ENCODE assay signal across 17 mouse cellular contexts in the genomic region with DNA sequence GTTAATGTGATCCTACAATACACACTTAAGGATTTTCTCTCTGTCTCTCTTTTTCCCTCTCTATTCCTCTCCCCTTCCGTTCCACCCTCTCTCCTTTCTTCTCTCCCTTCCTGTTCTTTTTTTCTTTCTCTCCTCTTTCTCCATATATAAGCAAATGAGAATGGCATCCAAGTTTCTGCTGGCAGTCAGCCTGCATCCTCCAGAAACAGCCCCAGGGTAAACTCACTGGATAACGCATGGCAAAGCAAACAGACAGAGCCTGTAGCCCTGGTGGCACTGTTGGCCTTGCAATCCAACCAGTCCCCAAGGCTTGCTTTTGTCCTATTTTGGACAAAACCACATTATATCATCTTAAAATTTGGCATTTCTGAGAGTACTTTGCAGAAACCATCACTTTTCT. TPM values are rescaled to one million over a fixed set of nuclear protein-coding genes. Genes with fewer than 3 reads are reported as not detected.
DNase-seq lines count a peak whose midpoint lies in the region; ATAC-seq and TF ChIP-seq lines count a peak whose summit lies in the region.
"Had no signal": no experiment of that assay in that cellular context is flagged by ENCODE, and none has a peak within 500 bp of the region (broad histone marks: within the 10 kb centered on the region; RNA-seq: fewer than 3 reads in every experiment).

No protein-coding gene starts in this region.

- H3K9ac ChIP-seq in intestine, postnatal 0 days (ENCODE audit: low read depth, low read length): no peak overlapping the region
- H3K9ac ChIP-seq in intestine, embryonic 16.5 days (ENCODE audit: low read depth, low read length): no peak overlapping the region
- H3K9ac ChIP-seq: liver, embryonic 14.5 days; neural tube, embryonic 15.5 days had no signal

- no peak for DNase-seq in frontal cortex, postnatal 10 days (ENCODE audit: low spot score in 2 of 2)
- peak; percentile 48 to 58 for DNase-seq in right cerebral cortex, postnatal 10 days (ENCODE audit: low spot score in 2 of 2)
- no peak for DNase-seq in right cerebral cortex, postnatal 25 days
- DNase-seq: cerebellum, adult 9-10 months; kidney, postnatal 25 days; lung, postnatal 36 days; retina, postnatal 1 day; thymus, adult 18-20 months had no signal

- H3K27me3 ChIP-seq in intestine, postnatal 0 days (replicated peaks; ENCODE audit: control insufficient read depth, insufficient read depth, low read length): no peaks in the 10 kb centered on the region
- no peaks in the 10 kb centered on the region for H3K27me3 ChIP-seq in intestine, embryonic 16.5 days (replicated peaks; ENCODE audit: control insufficient read depth, insufficient read depth, low read length)
- H3K27me3 ChIP-seq: neural tube, embryonic 15.5 days had no signal

- H3K4me1 ChIP-seq in intestine, postnatal 0 days (replicated peaks; ENCODE audit: control insufficient read depth, insufficient read depth, low read length): peaks cover 4% of the 10 kb centered on the region; the same call in 1 of the 2 replicates
- peaks cover 9% of the 10 kb centered on the region for H3K4me1 ChIP-seq in intestine, embryonic 16.5 days (ENCODE audit: control insufficient read depth, insufficient read depth, low read length)

- H3K36me3 ChIP-seq in intestine, postnatal 0 days (ENCODE audit: control insufficient read depth, insufficient read depth): no peaks in the 10 kb centered on the region
- no peaks in the 10 kb centered on the region for H3K36me3 ChIP-seq in intestine, embryonic 16.5 days (ENCODE audit: control insufficient read depth, insufficient read depth, low read length)
- H3K36me3 ChIP-seq: G1E; midbrain, embryonic 10.5 days; neural tube, embryonic 15.5 days had no signal

- peak overlapping the region; percentile 76; the same call in 1 of the 2 replicates for H3K4me2 ChIP-seq in intestine, postnatal 0 days (replicated peaks; ENCODE audit: low read depth)
- no peak overlapping the region for H3K4me2 ChIP-seq in intestine, embryonic 16.5 days (ENCODE audit: low read depth, low read length)

- WGBS in intestine, postnatal 0 days: 72% methylated on average over 2 of the region's 2 CpGs
- 52% methylated on average over 2 of the region's 2 CpGs for WGBS in intestine, embryonic 16.5 days

- no peak overlapping the region for H3K4me3 ChIP-seq in intestine, postnatal 0 days (ENCODE audit: low read depth, low read length)
- H3K4me3 ChIP-seq in intestine, embryonic 16.5 days (ENCODE audit: low read length): no peak overlapping the region

- H3K27ac ChIP-seq in intestine, postnatal 0 days (ENCODE audit: low read depth, low read length): no peak overlapping the region
- H3K27ac ChIP-seq in intestine, embryonic 16.5 days (ENCODE audit: low read length): no peak overlapping the region
- H3K27ac ChIP-seq: liver, embryonic 14.5 days; midbrain, embryonic 10.5 days; neural tube, embryonic 15.5 days had no signal

- ATAC-seq in frontal cortex, adult (ENCODE audit: low TSS enrichment): peak; percentile 35; the same call in 1 of the 2 replicates
- ATAC-seq in intestine, postnatal 0 days: no peak
- no peak for ATAC-seq in intestine, embryonic 16.5 days
- no peak for ATAC-seq in activated CD4-positive, CD25-positive, alpha-beta regulatory T cell, adult 4 months

- H3K9me3 ChIP-seq in intestine, postnatal 0 days (ENCODE audit: control insufficient read depth): no peaks in the 10 kb centered on the region
- H3K9me3 ChIP-seq in intestine, embryonic 16.5 days (ENCODE audit: control insufficient read depth, low read length): 0 out of 2 replicates have a peak, but pooled peaks cover 9% of the 10 kb centered on the region
- H3K9me3 ChIP-seq: G1E; midbrain, embryonic 10.5 days; neural tube, embryonic 15.5 days had no signal

- TF ChIP-seq CTCF in intestine, postnatal 0 days (IDR thresholded peaks at IDR 0.05; ENCODE audit: low read depth): no peak

RNA-seq across cellular contexts. Expression of gene Gm11549, which starts 9.6 kb away (rescaled TPM):
- 1.1 and 1.2 TPM in 2 replicates for polyA plus RNA-seq in intestine, postnatal 0 days (2015; fragmentation: Nextera tagmentation; extraction: Ambion mirVana)
- polyA plus RNA-seq in intestine, embryonic 16.5 days (2015; fragmentation: Nextera tagmentation; extraction: Ambion mirVana): 0.54 TPM in 2 replicates
- polyA plus RNA-seq in activated CD4-positive, CD25-positive, alpha-beta regulatory T cell, adult 4 months (2017; shearing (Covaris generic)): not detected
- polyA plus RNA-seq: G1E; inflammation-experienced regulatory T-cells, adult 6 months had no signal

RNA-seq across cellular contexts. Expression of gene Exosc9, which starts 21.2 kb away (rescaled TPM):
- polyA plus RNA-seq in intestine, postnatal 0 days (2015; fragmentation: Nextera tagmentation; extraction: Ambion mirVana): 41.0 and 43.6 TPM in 2 replicates
- polyA plus RNA-seq in intestine, embryonic 16.5 days (2015; fragmentation: Nextera tagmentation; extraction: Ambion mirVana): 55.6 and 69.1 TPM in 2 replicates
- polyA plus RNA-seq in activated CD4-positive, CD25-positive, alpha-beta regulatory T cell, adult 4 months (2017; shearing (Covaris generic)): 10 to 100 TPM; 48.1 to 54.1 TPM

RNA-seq across cellular contexts. Expression of gene Ccna2, which starts 40.7 kb away (rescaled TPM):
- 37.4 and 43.3 TPM in 2 replicates for polyA plus RNA-seq in intestine, postnatal 0 days (2015; fragmentation: Nextera tagmentation; extraction: Ambion mirVana)
- polyA plus RNA-seq in intestine, embryonic 16.5 days (2015; fragmentation: Nextera tagmentation; extraction: Ambion mirVana): 140 and 155 TPM in 2 replicates
- 10 to 100 TPM; 14.7 to 15.1 TPM for polyA plus RNA-seq in activated CD4-positive, CD25-positive, alpha-beta regulatory T cell, adult 4 months (2017; shearing (Covaris generic))

RNA-seq across cellular contexts. Expression of gene 1810062G17Rik, which starts 55.5 kb away (rescaled TPM):
- 2.8 and 3.3 TPM in 2 replicates for polyA plus RNA-seq in intestine, postnatal 0 days (2015; fragmentation: Nextera tagmentation; extraction: Ambion mirVana)
- 1.6 and 2.3 TPM in 2 replicates for polyA plus RNA-seq in intestine, embryonic 16.5 days (2015; fragmentation: Nextera tagmentation; extraction: Ambion mirVana)
- 1 to 10 TPM in 1 of 2 experiments, under 1 TPM in 1; 0.59 to 2.4 TPM for polyA plus RNA-seq in activated CD4-positive, CD25-positive, alpha-beta regulatory T cell, adult 4 months (2017; shearing (Covaris generic))
- polyA plus RNA-seq: G1E had no signal

RNA-seq across cellular contexts. Expression of gene Anxa5, which starts 55.5 kb away (rescaled TPM):
- 177 and 184 TPM in 2 replicates for polyA plus RNA-seq in intestine, postnatal 0 days (2015; fragmentation: Nextera tagmentation; extraction: Ambion mirVana)
- polyA plus RNA-seq in intestine, embryonic 16.5 days (2015; fragmentation: Nextera tagmentation; extraction: Ambion mirVana): 283 and 291 TPM in 2 replicates
- 100 to 1,000 TPM; 135 to 153 TPM for polyA plus RNA-seq in activated CD4-positive, CD25-positive, alpha-beta regulatory T cell, adult 4 months (2017; shearing (Covaris generic))

Comparison
In these comparisons a context has a peak if more than half of its experiments do, and no peak if none do; other contexts are left out.
1. DNase-seq: peak in right cerebral cortex, postnatal 10 days (2 of 2); none in frontal cortex, postnatal 10 days (0 of 2) and right cerebral cortex, postnatal 25 days (single experiment).